Mouse (Mus musculus) heart, postnatal 0 days (tissue): ENCODE measurements around the gene Ccdc88c.

Experiments used
- CTCF ChIP-seq: IDR thresholded peaks from 2 replicates; pipeline ENCODE4 v1.5.1; 2016; ENCODE audit warnings: antibody characterized with exemption, control low read depth, low read depth
- EP300 ChIP-seq: IDR thresholded peaks from 2 replicates; pipeline ENCODE4 v1.6.1; 2016; ENCODE audit warnings: antibody characterized with exemption, low read depth

DNA sequence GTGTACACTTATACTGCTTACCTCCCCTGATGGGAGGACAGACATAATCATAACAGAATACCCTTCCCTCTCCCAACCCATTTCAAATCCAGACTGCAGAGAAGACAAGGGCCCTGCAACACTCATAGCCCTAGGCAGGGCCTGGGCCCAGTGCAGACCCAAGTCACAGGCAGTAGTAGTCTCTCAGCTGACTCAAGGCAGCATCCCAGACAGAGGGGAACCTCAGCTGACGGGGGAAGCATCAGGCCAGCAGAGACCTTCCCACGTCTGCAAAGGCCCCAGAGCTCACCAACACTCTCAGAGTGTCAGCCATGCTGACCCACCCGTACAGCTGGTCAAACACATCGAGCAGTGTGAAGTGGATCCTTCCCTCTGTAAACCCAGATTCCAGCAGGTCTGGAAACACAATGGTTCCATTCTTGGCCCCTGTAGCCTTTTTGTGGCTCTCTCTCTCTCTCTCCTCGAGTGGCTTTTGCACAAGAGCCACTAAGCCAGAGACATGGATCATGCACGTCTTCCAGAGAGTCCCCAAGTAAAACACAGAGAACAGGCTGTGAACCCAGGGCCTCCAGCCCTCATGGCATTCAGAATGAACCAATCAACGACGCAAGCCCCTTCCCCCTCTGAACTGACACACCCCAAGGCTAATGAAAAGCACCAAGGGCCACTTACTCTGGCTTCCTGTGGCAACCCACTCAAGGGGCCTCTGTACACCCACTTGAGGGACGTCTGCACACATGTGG is 7.2 kb downstream of the Ccdc88c start:
- no peak for TF ChIP-seq CTCF
- TF ChIP-seq EP300, result no peak
